Mouse (Mus musculus) forebrain, embryonic 13.5 days (tissue): Measurements from ENCODE around the gene Echs1. TPM values are rescaled to one million over a fixed set of nuclear protein-coding genes. Genes with fewer than 3 reads are reported as not detected.

Experiments
- ATAC-seq: fragments of 200-750 bp; cut with Nextera tagmentation; 2 replicates; pipeline ENCODE4 v1.8.0; 2017
- H3K27ac ChIP-seq: fragments of 300-500 bp; sonication (generic); 2 replicates; pipeline ENCODE4 v1.5.1; 2015; ENCODE audit warnings: inconsistent platforms, mild to moderate bottlenecking, moderate library complexity
- H3K27me3 ChIP-seq: fragments of 300-500 bp; sonication (generic); 2 replicates; pipeline ENCODE4 v1.6.1; 2015; ENCODE audit warnings: mild to moderate bottlenecking, inconsistent platforms
- H3K36me3 ChIP-seq: fragments of 300-500 bp; sonication (generic); 2 replicates; pipeline ENCODE4 v1.6.1; 2015; ENCODE audit warnings: mild to moderate bottlenecking, inconsistent platforms; ENCODE audit not compliant: poor library complexity, severe bottlenecking
- H3K4me1 ChIP-seq: fragments of 300-500 bp; sonication (generic); 2 replicates; pipeline ENCODE4 v1.6.1; 2015; ENCODE audit warnings: inconsistent platforms
- H3K4me2 ChIP-seq: fragments of 300-500 bp; sonication (generic); 2 replicates; pipeline ENCODE4 v1.6.1; 2015; ENCODE audit warnings: inconsistent platforms, mild to moderate bottlenecking, moderate library complexity
- H3K4me3 ChIP-seq: fragments of 300-500 bp; sonication (generic); 2 replicates; pipeline ENCODE4 v1.5.1; 2015; ENCODE audit warnings: mild to moderate bottlenecking, inconsistent platforms
- H3K9ac ChIP-seq: fragments of 300-500 bp; sonication (generic); 2 replicates; pipeline ENCODE4 v1.6.1; 2015; ENCODE audit warnings: mild to moderate bottlenecking, inconsistent platforms
- H3K9me3 ChIP-seq: fragments of 300-500 bp; sonication (generic); replicated peaks from 2 replicates; pipeline ENCODE4 v1.6.1; 2016; ENCODE audit warnings: inconsistent platforms
- WGBS: fragments of 180-500 bp; shearing (Covaris S2); methylation state at CpG from one replicate; pipeline ENCODE4 v1.1.7; 2015; 5-methylcytosine and 5-hydroxymethylcytosine counted together
- polyA plus RNA-seq: library from polyadenylated mRNA; unstranded; fragments of >200 nt; fragmentation: Nextera tagmentation; extraction: Ambion mirVana; gene quantifications from 2 replicates; pipeline ENCODE4 v1.2.1, GENCODE M21; 2015

Echs1 gene
- polyA plus RNA-seq, 1 experiment from 2014 or later: 128 TPM

- WGBS: 1% methylated on average over 24 of the region's 24 CpGs
- Histone ChIP-seq H3K27me3 (peaks cover 23% of the 10 kb centered on the region), H3K9me3 (no peaks in the 10 kb centered on the region), H3K4me1 (peaks cover 36% of the 10 kb centered on the region), H3K9ac (peak overlapping the region; percentile 65), H3K4me2 (peak overlapping the region; percentile 66), H3K36me3 (no peaks in the 10 kb centered on the region), H3K27ac (peak overlapping the region; percentile 84), H3K4me3 (peak overlapping the region; percentile 44)
- peak; percentile 84 for ATAC-seq
Observed at GRCm38 (mm10) chr7:140080503-140081156, 35.6 kb downstream of the Echs1 start.

DNA sequence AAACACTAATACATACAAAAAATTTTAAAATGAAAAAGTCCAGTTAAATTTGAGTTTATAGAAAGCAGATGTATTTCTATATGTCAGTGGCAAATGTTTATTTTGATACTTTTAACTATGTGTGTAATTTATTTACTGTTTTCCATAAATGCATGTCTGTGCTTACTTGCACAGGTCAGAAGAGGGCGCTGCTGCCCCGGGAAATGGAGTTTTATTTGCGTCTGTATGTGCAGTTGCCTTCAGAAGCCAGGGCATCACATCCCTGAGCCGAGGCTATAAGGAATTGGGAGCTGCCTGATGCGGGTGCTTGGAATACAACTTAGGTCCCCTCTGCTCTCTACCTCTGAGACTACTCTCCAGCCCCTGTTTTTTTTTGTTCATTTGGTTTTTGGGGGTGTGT is 37.6 kb downstream of the Echs1 start:
- WGBS: 3% methylated on average over 5 of the region's 5 CpGs
- H3K4me3 ChIP-seq: no peak overlapping the region
- H3K36me3 ChIP-seq: no peaks in the 10 kb centered on the region
- H3K4me1 ChIP-seq: peaks cover 36% of the 10 kb centered on the region
- no peak overlapping the region for H3K4me2 ChIP-seq
- no peak for ATAC-seq
- no peaks in the 10 kb centered on the region for H3K9me3 ChIP-seq
- H3K27ac ChIP-seq: 0 out of 2 replicates have a peak overlapping the region, but pooled peaks have one; percentile 84
- peaks cover 28% of the 10 kb centered on the region for H3K27me3 ChIP-seq
- H3K9ac ChIP-seq: no peak overlapping the region

GRCm38 (mm10) chr7:140077698-140078097 is 38.6 kb downstream of the Echs1 start:
- H3K27me3 ChIP-seq: peaks cover 30% of the 10 kb centered on the region
- 83% methylated on average over 6 of the region's 6 CpGs for WGBS
- no peak for ATAC-seq
- H3K27ac ChIP-seq: no peak overlapping the region
- no peak overlapping the region for H3K9ac ChIP-seq
- H3K36me3 ChIP-seq: no peaks in the 10 kb centered on the region
- H3K9me3 ChIP-seq: no peaks in the 10 kb centered on the region
- peaks cover 36% of the 10 kb centered on the region for H3K4me1 ChIP-seq
- no peak overlapping the region for H3K4me3 ChIP-seq
- H3K4me2 ChIP-seq: no peak overlapping the region

DNA sequence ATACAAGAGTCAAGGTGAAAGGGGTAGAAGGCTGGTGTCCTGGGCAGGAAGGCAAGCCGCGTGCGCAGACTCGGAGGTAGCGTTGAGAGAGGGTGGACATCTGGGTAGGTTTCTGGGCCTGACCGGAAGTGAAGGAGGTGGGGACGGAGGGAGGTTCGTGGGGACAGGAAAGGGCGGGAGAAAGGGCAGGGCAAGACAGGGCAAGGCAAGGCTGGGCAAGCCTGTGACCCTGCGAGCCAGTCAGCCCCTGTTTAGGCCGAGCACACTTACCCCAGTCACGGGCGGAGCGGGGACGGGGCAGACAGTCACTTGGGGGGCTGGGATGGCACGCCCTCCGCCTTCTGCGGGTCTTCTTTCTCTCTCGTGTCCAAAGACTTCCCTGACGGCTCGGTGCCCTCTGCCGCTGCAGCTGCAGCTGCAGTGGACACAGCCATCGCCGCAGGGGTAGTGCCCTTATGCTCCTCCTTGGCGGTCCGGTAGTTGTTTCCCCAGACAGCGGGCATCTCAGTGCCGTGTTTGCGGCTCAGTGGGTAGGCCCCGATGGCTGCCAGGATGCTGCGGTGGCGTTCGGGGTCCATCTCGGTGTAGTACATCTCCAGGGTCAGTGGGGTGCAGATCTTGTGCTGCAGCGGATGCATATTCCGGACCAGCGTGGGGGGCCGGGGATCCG is 46.1 kb downstream of the Echs1 start:
- Histone ChIP-seq H3K4me2 (peak overlapping the region; percentile 35; the same call in 1 of the 2 replicates), H3K9me3 (no peaks in the 10 kb centered on the region), H3K27ac (no peak overlapping the region), H3K9ac (no peak overlapping the region), H3K4me3 (peak overlapping the region; percentile 5; the same call in 1 of the 2 replicates), H3K4me1 (peaks cover 5% of the 10 kb centered on the region; the same call in 1 of the 2 replicates), H3K27me3 (peaks cover 70% of the 10 kb centered on the region), H3K36me3 (peaks cover 5% of the 10 kb centered on the region; the same call in 1 of the 2 replicates)
- 43% methylated on average over 37 of the region's 39 CpGs for WGBS
- no peak for ATAC-seq

DNA sequence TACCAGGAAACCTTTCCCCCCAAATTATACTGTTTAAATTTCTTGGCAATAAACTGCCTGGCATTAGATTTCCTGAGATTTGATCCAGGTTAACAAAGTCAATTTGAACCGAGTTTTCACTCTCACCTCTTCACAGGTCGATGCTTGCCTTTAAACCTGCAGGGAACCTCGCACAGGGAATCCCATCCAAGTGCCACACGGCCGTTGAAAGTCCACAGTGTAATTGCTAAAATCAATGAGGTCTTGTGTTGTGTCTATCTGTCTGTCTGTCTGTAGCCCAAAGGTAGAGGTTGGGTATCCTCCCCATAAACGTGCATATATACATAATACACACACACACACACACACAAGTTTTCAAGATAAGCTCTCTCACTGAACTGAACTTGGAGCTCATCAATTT is 48.9 kb downstream of the Echs1 start:
- Histone ChIP-seq H3K4me2 (no peak overlapping the region), H3K4me3 (no peak overlapping the region), H3K9ac (no peak overlapping the region), H3K27me3 (peaks cover 74% of the 10 kb centered on the region), H3K9me3 (no peaks in the 10 kb centered on the region), H3K27ac (no peak overlapping the region), H3K4me1 (peaks cover 7% of the 10 kb centered on the region), H3K36me3 (peaks cover 5% of the 10 kb centered on the region; the same call in 1 of the 2 replicates)
- 68% methylated on average over 6 of the region's 6 CpGs for WGBS
- ATAC-seq: no peak

DNA sequence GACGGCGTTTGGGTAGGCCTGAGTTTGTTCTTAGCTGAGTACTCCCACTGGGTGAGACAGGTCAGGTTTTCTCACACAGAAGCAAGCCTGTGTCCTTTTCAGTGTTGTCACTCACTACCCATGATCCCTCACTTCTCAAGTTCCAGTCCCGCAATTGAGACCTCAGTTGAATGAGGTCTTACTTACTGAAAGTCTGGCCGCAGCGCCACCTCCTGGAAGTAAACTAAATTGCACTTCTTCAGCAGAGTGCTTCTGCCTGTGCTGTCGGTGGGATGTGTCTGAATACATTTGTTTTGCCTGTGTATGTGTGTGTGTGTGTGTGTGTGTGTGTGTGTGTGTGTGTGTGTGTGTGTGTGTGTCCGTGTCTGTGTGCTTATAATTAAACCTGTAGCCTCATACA is 53.2 kb downstream of the Echs1 start:
- ATAC-seq: no peak

DNA sequence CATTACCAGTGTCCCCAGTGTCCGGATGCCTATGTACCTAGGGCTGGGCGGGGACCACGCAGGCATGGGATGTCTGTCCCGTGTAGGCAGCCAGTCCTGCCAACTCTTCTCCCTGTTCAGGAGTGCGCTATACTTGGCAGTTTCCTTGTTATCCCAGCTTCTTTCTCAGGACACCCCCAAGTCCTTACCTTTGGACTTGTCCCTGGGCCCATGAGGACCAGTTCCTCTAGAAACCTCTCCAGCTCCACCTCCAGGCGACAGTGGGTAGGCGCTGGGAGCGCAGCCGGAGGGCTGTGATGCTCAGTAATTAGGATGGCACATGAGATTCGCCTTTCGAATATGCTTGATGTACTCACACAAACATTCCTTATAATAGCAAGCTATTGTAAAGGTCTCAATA is 54.0 kb downstream of the Echs1 start:
- ATAC-seq: peak; percentile 6; the same call in 1 of the 2 replicates
- H3K36me3 ChIP-seq: no peaks in the 10 kb centered on the region
- H3K4me2 ChIP-seq: peak overlapping the region; percentile 74; the same call in 1 of the 2 replicates
- H3K9ac ChIP-seq: no peak overlapping the region
- H3K4me1 ChIP-seq: peaks cover 50% of the 10 kb centered on the region
- H3K27me3 ChIP-seq: peaks cover 45% of the 10 kb centered on the region
- H3K27ac ChIP-seq: no peak overlapping the region
- H3K9me3 ChIP-seq: no peaks in the 10 kb centered on the region
- no peak overlapping the region for H3K4me3 ChIP-seq
- WGBS: 8% methylated on average over 11 of the region's 11 CpGs

More for the DNA sequence above, 53.2 kb downstream of the Echs1 start:
- Histone ChIP-seq H3K4me2 (no peak overlapping the region), H3K36me3 (no peaks in the 10 kb centered on the region), H3K9me3 (no peaks in the 10 kb centered on the region), H3K27me3 (peaks cover 53% of the 10 kb centered on the region), H3K27ac (no peak overlapping the region), H3K4me3 (no peak overlapping the region), H3K4me1 (peaks cover 43% of the 10 kb centered on the region), H3K9ac (no peak overlapping the region)
- 15% methylated on average over 7 of the region's 7 CpGs for WGBS

DNA sequence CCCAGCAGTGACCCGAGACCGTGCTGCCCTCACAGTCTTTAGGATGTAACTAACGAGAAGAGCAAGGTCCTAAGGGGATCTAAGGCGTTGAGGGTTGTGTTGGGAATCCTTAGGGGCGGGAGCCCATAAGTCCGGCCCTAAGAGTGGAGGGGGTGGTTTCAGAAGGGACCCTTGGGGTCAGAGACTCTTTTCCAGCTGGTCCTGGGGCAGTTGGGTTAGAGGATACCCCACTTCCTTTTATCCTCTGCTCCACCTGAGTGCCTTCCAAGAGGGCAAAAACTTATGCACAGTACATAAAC is 54.5 kb downstream of the Echs1 start:
- Histone ChIP-seq H3K36me3 (no peaks in the 10 kb centered on the region), H3K9me3 (no peaks in the 10 kb centered on the region), H3K4me2 (peak overlapping the region; percentile 74), H3K4me3 (peak overlapping the region; percentile 36), H3K27me3 (peaks cover 47% of the 10 kb centered on the region), H3K4me1 (peaks cover 55% of the 10 kb centered on the region), H3K27ac (peak overlapping the region; percentile 81), H3K9ac (peak overlapping the region; percentile 65; the same call in 1 of the 2 replicates)
- ATAC-seq: peak; percentile 4
- 2% methylated on average over 6 of the region's 6 CpGs for WGBS

DNA sequence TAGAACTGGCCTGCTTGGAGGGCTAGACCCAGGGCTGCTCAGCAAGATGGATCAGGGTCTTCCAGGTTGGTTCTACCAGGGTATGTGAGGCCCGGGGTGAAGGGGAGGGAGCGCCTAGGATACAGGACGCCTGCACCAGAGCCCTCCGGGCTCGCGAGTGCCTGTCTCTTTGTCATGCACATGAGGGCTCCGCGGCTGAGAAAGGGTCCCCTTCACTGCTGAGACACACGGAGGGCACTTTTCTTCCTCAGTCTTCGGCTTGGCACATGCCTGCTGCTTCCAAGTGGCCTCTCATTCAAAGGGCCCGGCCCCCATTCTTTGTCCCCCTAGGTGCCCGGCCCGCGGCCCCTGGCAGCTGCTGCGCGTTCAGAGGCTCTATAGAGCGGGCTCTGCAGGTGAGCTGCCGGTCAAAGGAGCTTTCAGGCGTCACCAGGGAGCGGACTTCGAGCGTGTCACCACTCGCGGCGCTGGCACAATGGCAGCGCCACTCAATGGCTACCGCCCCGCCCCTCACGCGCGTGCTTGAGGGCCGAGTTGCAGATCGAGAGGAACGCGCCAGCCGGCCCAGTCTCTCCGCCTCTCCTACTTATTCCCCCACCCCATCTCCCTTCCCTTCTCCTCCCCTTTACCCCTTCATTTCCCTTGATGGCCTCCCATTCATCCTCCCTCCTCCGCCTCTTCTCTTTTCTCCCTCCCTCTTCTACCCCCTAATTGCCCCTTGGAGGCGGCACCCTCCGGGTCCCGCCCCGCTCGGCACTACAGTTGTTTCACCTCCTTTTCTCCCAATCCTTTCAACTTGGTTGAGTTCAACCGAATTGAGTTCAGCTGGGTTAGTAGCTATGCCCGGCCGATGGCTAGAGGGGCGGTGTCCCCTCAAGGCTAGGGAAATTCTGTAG is 55.1 kb downstream of the Echs1 start:
- H3K27me3 ChIP-seq: peaks cover 52% of the 10 kb centered on the region

GRCm38 (mm10) chr7:140059601-140060000 is 56.7 kb downstream of the Echs1 start:
- Histone ChIP-seq H3K9me3 (no peaks in the 10 kb centered on the region), H3K27me3 (peaks cover 45% of the 10 kb centered on the region), H3K4me2 (0 out of 2 replicates have a peak overlapping the region, but pooled peaks have one; percentile 17), H3K9ac (0 out of 2 replicates have a peak overlapping the region, but pooled peaks have one; percentile 18), H3K27ac (no peak overlapping the region), H3K4me3 (no peak overlapping the region), H3K36me3 (no peaks in the 10 kb centered on the region), H3K4me1 (peaks cover 58% of the 10 kb centered on the region)
- no peak for ATAC-seq
- WGBS: 20% methylated on average over 4 of the region's 4 CpGs

More for the DNA sequence above, 55.1 kb downstream of the Echs1 start:
- H3K9me3 ChIP-seq: no peaks in the 10 kb centered on the region
- no peaks in the 10 kb centered on the region for H3K36me3 ChIP-seq
- H3K4me3 ChIP-seq: peak overlapping the region; percentile 36
- under 1% methylated on average over 47 of the region's 47 CpGs for WGBS
- H3K4me1 ChIP-seq: peaks cover 58% of the 10 kb centered on the region
- peak overlapping the region; percentile 74 for H3K4me2 ChIP-seq
- peak overlapping the region; percentile 65 for H3K9ac ChIP-seq
- ATAC-seq: peak; percentile 72
- peak overlapping the region; percentile 81 for H3K27ac ChIP-seq

DNA sequence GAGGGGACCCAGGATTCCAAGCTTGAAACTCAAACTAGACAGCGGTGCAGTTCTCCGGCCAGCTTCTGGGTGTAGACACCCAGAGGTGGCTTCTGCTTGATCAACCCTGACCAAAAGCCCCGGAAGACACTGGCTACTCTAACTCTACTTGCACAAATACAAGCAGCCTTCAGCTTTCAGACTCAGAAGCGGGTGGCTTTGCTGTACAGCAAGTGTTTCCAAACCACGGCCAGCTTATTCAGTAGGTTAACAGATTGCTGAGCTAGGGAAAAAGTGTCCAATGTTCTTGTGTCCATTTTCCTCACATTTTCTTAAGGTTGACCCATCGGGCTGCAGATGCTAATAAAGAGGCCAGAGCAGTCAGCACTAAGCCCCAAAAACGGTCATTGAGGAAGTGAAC is 57.7 kb downstream of the Echs1 start:
- Histone ChIP-seq H3K9me3 (no peaks in the 10 kb centered on the region), H3K4me1 (peaks cover 58% of the 10 kb centered on the region), H3K27me3 (peaks cover 44% of the 10 kb centered on the region), H3K4me2 (peak overlapping the region; percentile 75), H3K36me3 (no peaks in the 10 kb centered on the region), H3K27ac (peak overlapping the region; percentile 89), H3K4me3 (peak overlapping the region; percentile 48), H3K9ac (peak overlapping the region; percentile 75)
- WGBS: 7% methylated on average over 7 of the region's 7 CpGs
- no peak for ATAC-seq
